Mouse (Mus musculus) myocyte (in vitro differentiated cells): Measurements from ENCODE around the gene Ube2o. TPM values are rescaled to one million over a fixed set of nuclear protein-coding genes. Genes with fewer than 3 reads are reported as not detected.

Experiments used
- H3K27me3 ChIP-seq: one replicate; pipeline ENCODE4 v1.6.1; 2011; ENCODE audit not compliant: control insufficient read depth, insufficient read depth, insufficient read length
- H3K36me3 ChIP-seq: one replicate; pipeline ENCODE4 v1.6.1; 2011; ENCODE audit not compliant: control insufficient read depth, insufficient read depth
- H3K4me2 ChIP-seq: one replicate; pipeline ENCODE4 v1.6.1; 2011; ENCODE audit warnings: low read depth, control low read depth
- H3K4me3 ChIP-seq: one replicate; pipeline ENCODE4 v1.5.1; 2011; ENCODE audit warnings: mild to moderate bottlenecking, control low read depth, moderate library complexity
- H3K79me2 ChIP-seq: one replicate; pipeline ENCODE4 v1.6.1; 2011; ENCODE audit not compliant: control insufficient read depth, insufficient read depth
- H3ac ChIP-seq: one replicate; pipeline ENCODE4 v1.6.1; 2011; ENCODE audit not compliant: control insufficient read depth, insufficient read length
- CEBPB ChIP-seq: IDR thresholded peaks from 2 replicates; pipeline ENCODE4 v1.6.1; 2011; ENCODE audit warnings: mild to moderate bottlenecking, moderate library complexity; ENCODE audit not compliant: poor library complexity, insufficient read depth, severe bottlenecking
- E2F4 ChIP-seq: IDR thresholded peaks from one replicate; pipeline ENCODE4 v1.6.1; 2011; ENCODE audit warnings: mild to moderate bottlenecking, control low read depth, moderate library complexity; ENCODE audit not compliant: insufficient read depth
- MAX ChIP-seq: IDR thresholded peaks from one replicate; pipeline ENCODE4 v1.6.1; 2011; ENCODE audit warnings: low read depth, mild to moderate bottlenecking, control low read depth
- MYOD1 ChIP-seq, 3 experiments: IDR thresholded peaks; one replicate each; pipeline ENCODE4 v1.6.1; 2011; ENCODE audit warnings: control low read depth in 2 of 3, low read depth in 2 of 3, mild to moderate bottlenecking in 2 of 3, moderate library complexity in 1 of 3; ENCODE audit not compliant: insufficient read length in 2 of 3, control insufficient read depth in 1 of 3
- MYOG ChIP-seq, 3 experiments: IDR thresholded peaks; one replicate each; pipeline ENCODE4 v1.6.1; 2011; ENCODE audit warnings: control low read depth in 2 of 3, low read depth in 2 of 3, mild to moderate bottlenecking in 2 of 3; ENCODE audit not compliant: insufficient read length in 2 of 3, control insufficient read depth in 1 of 3, insufficient read depth in 1 of 3
- POLR2A ChIP-seq: IDR thresholded peaks from one replicate; pipeline ENCODE4 v1.6.1; 2011; ENCODE audit warnings: low read depth, mild to moderate bottlenecking, control low read depth, moderate library complexity; ENCODE audit not compliant: insufficient read length
- POLR2AphosphoS2 ChIP-seq: IDR thresholded peaks from one replicate; pipeline ENCODE4 v1.6.1; 2011; ENCODE audit warnings: low read depth, control low read depth; ENCODE audit not compliant: insufficient read length
- REST ChIP-seq: IDR thresholded peaks from one replicate; pipeline ENCODE4 v1.6.1; 2011; ENCODE audit warnings: mild to moderate bottlenecking, control low read depth, moderate library complexity; ENCODE audit not compliant: insufficient read depth, insufficient read length
- SRF ChIP-seq: IDR thresholded peaks from one replicate; pipeline ENCODE4 v1.6.1; 2011; ENCODE audit warnings: low read depth; ENCODE audit not compliant: control insufficient read depth, insufficient read length
- TCF12 ChIP-seq: IDR thresholded peaks from one replicate; pipeline ENCODE4 v1.6.1; 2011; ENCODE audit warnings: mild to moderate bottlenecking, control low read depth; ENCODE audit not compliant: poor library complexity, insufficient read depth, severe bottlenecking
- TCF3 ChIP-seq: IDR thresholded peaks from one replicate; pipeline ENCODE4 v1.6.1; 2011; ENCODE audit warnings: low read depth, control low read depth; ENCODE audit not compliant: insufficient read length
- USF1 ChIP-seq: IDR thresholded peaks from one replicate; pipeline ENCODE4 v1.6.1; 2011; ENCODE audit warnings: low read depth, mild to moderate bottlenecking, control low read depth, moderate library complexity
- polyA plus RNA-seq: library from polyadenylated mRNA; unstranded; fragments of >200 nt; fragmentation: generic; extraction: Trizol; gene quantifications from one replicate; pipeline ENCODE4 v1.2.1, GENCODE M21; 2012; ENCODE audit warnings: missing spikeins

Gene Ube2o
- polyA plus RNA-seq, 1 experiment = 27.1 TPM

DNA sequence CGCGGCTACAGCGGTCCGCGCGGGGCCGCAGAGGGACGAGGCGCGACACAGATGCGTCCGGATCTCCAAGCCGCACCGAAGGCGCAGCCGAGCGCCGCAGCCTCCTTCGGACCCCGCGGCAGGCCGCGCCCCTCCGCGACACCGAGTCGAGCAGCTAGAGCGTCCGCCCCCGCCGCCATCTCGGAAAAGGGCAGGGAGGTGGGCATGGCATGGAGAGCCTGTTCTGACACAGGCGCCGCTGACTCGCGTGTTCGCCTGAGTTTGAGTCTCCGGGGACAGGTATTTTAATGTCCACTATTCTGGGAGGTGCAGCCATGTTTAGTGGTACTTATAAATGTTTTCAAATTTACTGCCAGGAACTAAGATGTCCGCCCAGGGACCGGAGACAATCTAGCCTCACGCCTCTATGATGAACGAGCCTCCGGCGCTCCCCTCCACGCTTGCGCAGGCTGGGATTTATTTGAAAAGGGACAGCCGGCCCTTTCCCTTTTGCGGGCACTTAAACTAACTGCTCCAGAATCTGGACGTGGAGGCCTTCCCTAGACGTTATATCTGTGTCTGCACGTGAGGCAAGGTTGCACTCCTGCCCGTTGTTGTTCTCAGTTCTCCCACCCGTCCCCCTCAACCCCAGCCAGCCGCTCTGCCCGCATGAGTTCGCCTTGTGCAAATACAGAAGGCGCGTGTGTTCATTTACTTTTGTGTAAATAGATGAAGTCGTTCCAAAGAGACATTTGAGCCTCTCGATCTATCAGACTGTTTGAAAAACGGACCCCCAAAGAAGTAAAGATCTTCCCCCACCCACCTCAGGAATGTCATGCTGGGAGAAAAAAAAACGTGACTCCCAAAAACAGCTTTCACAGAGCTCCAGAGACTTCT is 90.8 kb downstream of the Ube2o start:
- TF ChIP-seq MYOD1 (IDR thresholded peaks at IDR 0.05; ENCODE audit: control insufficient read depth in 1 of 3, insufficient read length in 2 of 3, low read depth in 2 of 3) = peak in 1 of 3 experiments; percentile 1
- TF ChIP-seq CEBPB = no peak
- TF ChIP-seq MAX = no peak
- no peak for TF ChIP-seq E2F4
- no peak for TF ChIP-seq TCF3
- no peak for TF ChIP-seq REST
- TF ChIP-seq MYOG (IDR thresholded peaks at IDR 0.05; ENCODE audit: control insufficient read depth in 1 of 3, insufficient read depth in 1 of 3, insufficient read length in 2 of 3, low read depth in 2 of 3) = peak in 1 of 3 experiments; percentile 28
- no peak for TF ChIP-seq TCF12
- TF ChIP-seq POLR2A = peak; percentile 98
- TF ChIP-seq SRF = no peak
- peak; percentile 98 for TF ChIP-seq POLR2AphosphoS2
- no peak for TF ChIP-seq USF1
- Histone ChIP-seq H3K4me3 (peak overlapping the region; percentile 73), H3ac (peak overlapping the region; percentile 72), H3K79me2 (peaks cover 15% of the 10 kb centered on the region), H3K36me3 (peaks cover 7% of the 10 kb centered on the region), H3K27me3 (no peaks in the 10 kb centered on the region), H3K4me2 (peak overlapping the region; percentile 90)

GRCm38 (mm10) chr11:116489771-116490231 is 91.4 kb downstream of the Ube2o start:
- Histone ChIP-seq H3K79me2 (peaks cover 15% of the 10 kb centered on the region), H3ac (peak overlapping the region; percentile 72), H3K4me2 (peak overlapping the region; percentile 78), H3K27me3 (no peaks in the 10 kb centered on the region), H3K4me3 (peak overlapping the region; percentile 73), H3K36me3 (peaks cover 14% of the 10 kb centered on the region)
- TF ChIP-seq CEBPB = no peak

DNA sequence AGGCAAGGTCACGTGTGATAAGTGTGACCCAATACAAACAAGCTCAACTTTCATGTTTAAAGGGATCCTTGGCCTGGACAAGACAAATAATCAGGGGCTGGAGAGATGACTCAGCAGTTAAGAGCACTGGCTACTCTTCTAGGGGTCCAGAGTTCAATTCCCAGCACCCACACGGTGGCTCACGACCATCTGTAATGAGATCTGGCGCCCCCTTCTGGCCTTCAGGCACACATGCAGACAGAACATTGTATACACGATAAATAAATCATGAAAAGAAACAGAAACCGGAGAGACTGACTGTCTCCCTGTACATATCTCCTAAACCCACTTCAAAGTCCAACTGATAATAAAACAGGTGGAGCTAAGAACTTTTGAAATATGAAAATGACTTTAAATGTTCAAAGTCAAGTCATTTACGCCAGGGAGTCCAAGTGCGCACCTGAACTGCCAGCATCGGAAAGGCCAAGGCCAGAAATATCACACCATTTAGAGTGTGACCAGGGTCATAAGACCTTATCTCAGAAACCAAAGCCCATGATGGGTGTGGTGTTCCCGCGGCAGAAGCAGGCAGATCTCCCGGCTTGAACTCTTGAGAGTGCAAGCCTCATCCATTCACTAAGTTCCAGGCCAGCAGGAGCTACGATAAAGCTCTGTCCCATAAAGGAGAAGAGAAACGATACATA is 92.4 kb downstream of the Ube2o start:
- Histone ChIP-seq H3K36me3 (peaks cover 15% of the 10 kb centered on the region), H3K4me3 (peak overlapping the region; percentile 73), H3K4me2 (peak overlapping the region; percentile 78), H3K79me2 (peaks cover 15% of the 10 kb centered on the region), H3ac (peak overlapping the region; percentile 72), H3K27me3 (no peaks in the 10 kb centered on the region)
- TF ChIP-seq USF1 (no peak), TCF3 (no peak), POLR2AphosphoS2 (no peak), MYOD1 (IDR thresholded peaks at IDR 0.05; ENCODE audit: control insufficient read depth in 1 of 3, insufficient read length in 2 of 3, low read depth in 2 of 3) (no peak), REST (no peak), SRF (no peak), MYOG (IDR thresholded peaks at IDR 0.05; ENCODE audit: control insufficient read depth in 1 of 3, insufficient read depth in 1 of 3, insufficient read length in 2 of 3, low read depth in 2 of 3) (no peak), E2F4 (no peak), CEBPB (no peak), MAX (no peak), POLR2A (no peak), TCF12 (no peak)

- Histone ChIP-seq H3K36me3 (peaks cover 15% of the 10 kb centered on the region), H3K27me3 (no peaks in the 10 kb centered on the region), H3K79me2 (peaks cover 15% of the 10 kb centered on the region), H3K4me3 (no peak overlapping the region), H3K4me2 (no peak overlapping the region), H3ac (no peak overlapping the region)
- no peak for TF ChIP-seq POLR2AphosphoS2
- no peak for TF ChIP-seq E2F4
- TF ChIP-seq TCF3 = no peak
- TF ChIP-seq CEBPB = no peak
- no peak for TF ChIP-seq USF1
- no peak for TF ChIP-seq SRF
- TF ChIP-seq MYOG (IDR thresholded peaks at IDR 0.05; ENCODE audit: control insufficient read depth in 1 of 3, insufficient read depth in 1 of 3, insufficient read length in 2 of 3, low read depth in 2 of 3) = no peak
- TF ChIP-seq REST = no peak
- no peak for TF ChIP-seq MYOD1 (IDR thresholded peaks at IDR 0.05; ENCODE audit: control insufficient read depth in 1 of 3, insufficient read length in 2 of 3, low read depth in 2 of 3)
- TF ChIP-seq MAX = no peak
- TF ChIP-seq TCF12 = no peak
- no peak for TF ChIP-seq POLR2A
Observed at GRCm38 (mm10) chr11:116488207-116488606, 93.0 kb downstream of the Ube2o start.

Other genes with a start within 250 kb of the Ube2o start
- 0.08 TPM for gene Foxj1, start 246.0 kb downstream of the Ube2o start, polyA plus RNA-seq
- 15.2 TPM for gene Rnf157, start 168.4 kb downstream of the Ube2o start, polyA plus RNA-seq
- gene Ubald2, start 147.4 kb downstream of the Ube2o start, polyA plus RNA-seq = 120 TPM
- gene Qrich2, start 115.2 kb downstream of the Ube2o start, polyA plus RNA-seq = not detected
- 78.2 TPM for gene Prpsap1, start 87.2 kb downstream of the Ube2o start, polyA plus RNA-seq
- 24.5 TPM for gene Sphk1, start 50.5 kb downstream of the Ube2o start, polyA plus RNA-seq
- gene Aanat, start 5.0 kb upstream of the Ube2o start, polyA plus RNA-seq = not detected
- 16.2 TPM for gene Rhbdf2, start 45.6 kb upstream of the Ube2o start, polyA plus RNA-seq
- gene Prcd, start 72.1 kb upstream of the Ube2o start, polyA plus RNA-seq = 0.74 TPM
- gene Cygb, start 72.9 kb upstream of the Ube2o start, polyA plus RNA-seq = 0.47 TPM
- not detected for gene St6galnac1, start 194.1 kb upstream of the Ube2o start, polyA plus RNA-seq
- gene Mxra7, start 246.6 kb upstream of the Ube2o start, polyA plus RNA-seq = 126 TPM